Mouse (Mus musculus): ENCODE measurements around the gene Lrfn3.
A peak's percentile ranks its signal among the peaks of the same experiment; 100 is the strongest.

The Lrfn3 gene

DNA sequence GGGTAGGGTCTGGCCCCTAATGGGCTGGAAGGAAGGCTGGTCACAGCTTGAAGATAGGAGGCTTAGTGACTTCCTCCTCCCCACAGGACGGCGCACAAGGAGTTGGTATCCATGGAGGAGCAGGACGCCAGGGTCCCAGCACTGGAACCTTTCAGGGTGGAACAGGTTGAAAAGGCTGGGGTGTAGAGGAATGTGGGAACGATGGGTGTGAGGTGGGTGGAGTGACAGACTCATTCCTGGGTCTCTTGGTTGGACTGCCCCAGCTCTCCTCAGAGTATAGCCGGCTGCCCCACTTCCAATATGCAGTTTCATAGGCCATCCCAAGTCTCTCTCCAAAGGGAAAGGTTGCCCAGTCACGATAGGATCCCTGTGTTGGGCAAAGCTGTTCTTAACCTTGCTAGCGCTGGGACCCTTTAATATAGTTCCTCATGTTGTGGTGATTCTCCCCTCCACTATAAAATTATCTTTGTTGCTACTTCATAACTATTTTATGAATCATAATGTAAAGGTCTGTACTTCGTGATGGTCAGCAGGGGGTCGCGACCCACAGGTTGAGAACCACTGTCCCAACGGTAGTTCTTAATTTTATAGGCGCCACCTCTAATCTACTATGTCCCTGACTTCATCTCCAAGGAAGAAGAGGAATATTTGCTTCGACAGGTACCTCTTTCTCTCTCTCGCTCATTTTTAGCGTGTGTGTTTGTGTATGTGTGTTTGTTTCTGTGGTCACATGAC, 53.0 kb downstream of the Lrfn3 start:
- no peak for DNase-seq

DNA sequence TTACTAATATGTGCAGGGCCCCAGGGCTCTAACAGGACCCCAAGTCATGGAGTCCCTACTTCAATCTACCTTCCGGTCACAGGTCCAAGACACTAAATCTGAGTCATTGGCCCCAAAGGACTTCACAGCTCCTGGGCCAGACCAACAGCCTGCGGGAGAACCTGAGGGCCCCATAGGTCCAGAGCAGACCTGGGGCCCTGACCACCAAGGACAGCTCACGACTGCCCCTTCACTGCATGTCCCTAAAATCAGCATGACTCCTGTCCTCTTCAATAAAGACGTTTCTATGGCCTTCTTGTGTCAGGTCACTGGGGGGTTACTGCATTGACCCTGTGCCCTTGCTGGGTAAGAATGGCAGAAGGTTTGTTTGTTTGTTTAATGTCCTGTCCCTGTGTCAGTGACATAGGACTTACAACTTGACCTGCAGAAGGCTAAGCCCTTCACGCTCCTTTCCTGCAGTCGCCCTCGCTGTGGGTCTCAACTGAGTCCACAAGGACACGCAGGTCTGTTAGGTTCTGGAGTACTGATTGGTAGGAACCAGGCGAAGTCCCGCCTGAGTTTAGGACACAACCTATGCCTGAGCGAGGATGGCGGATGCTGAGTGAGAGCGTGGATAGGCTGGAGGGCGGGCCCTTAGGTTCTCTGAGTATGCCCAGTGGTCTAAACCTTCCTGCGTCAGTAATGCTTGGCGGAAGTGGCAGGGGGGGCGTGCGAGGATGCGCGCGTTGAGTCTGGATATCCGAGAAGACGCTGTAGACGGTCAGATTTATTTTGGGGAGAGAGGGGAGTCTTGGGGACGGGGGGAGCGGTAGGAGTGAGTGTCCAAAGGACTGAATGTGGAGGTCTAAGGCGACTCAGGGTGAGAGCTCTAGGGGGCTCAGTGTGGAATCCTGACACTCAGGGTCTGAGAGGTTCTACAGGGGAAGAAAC, 54.2 kb downstream of the Lrfn3 start, which contains the start of gene Alkbh6:
TSS of gene Alkbh6 (plus strand) at position 642 of the 930 bp plus-strand sequence.
- peak; percentile 91 to 94 for DNase-seq

DNA sequence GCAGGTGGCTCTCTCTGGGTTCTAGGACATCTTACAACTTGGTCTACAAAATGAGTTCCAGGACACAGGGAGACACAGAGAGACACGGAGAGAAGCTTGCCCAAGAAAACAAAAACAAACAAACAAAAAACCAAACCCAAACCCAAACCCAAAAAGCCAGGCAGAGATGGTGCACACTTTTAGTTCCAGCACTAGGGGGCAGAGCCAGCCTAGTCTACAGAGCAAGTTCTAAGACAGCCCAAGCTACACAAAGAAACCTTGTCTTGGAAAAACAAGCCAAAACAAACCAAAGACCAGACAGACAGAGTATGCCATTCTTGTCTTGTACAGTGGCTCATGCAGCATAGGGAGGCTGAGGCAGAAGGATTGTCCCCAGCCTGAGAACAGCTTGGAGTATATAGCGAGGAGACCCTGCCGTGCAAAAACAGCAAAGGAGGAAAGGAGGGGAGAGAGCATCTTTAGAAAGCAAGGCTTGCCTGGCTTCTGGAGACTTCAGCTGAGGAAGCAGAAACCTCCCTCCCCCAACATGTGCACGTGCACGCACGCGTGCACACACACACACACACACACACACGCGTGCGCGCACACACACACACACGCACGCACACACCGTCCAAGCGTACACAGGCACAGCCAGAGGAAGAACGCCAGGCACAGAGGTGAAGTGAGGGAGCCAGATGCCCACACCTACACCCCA, 56.3 kb downstream of the Lrfn3 start:
- peak; percentile 24 to 38 for DNase-seq

Measured in B cell, adult 2 months (primary cell).